Mouse (Mus musculus) monocyte, adult 2 months (primary cell): ENCODE measurements around the gene Gpld1.
A peak's percentile ranks its signal among the peaks of the same experiment; 100 is the strongest.

Experiments
- DNase-seq, 2 experiments: peaks; one replicate each; pipeline ENCODE4 v3.0.0; 2022; ENCODE audit warnings: low spot score in 2 of 2, low read depth in 1 of 2

The Gpld1 gene

GRCm38 (mm10) chr13:24942512-24943282 lies at the start of gene Gpld1:
TSS of gene Gpld1 (plus strand) at chr13:24943152.
- no peak for DNase-seq

GRCm38 (mm10) chr13:24893880-24894279 lies 49.1 kb upstream of the Gpld1 start:
- DNase-seq: no peak

GRCm38 (mm10) chr13:24901916-24902315 lies 41.0 kb upstream of the Gpld1 start:
- no peak for DNase-seq

- no peak for DNase-seq
Observed at GRCm38 (mm10) chr13:24903412-24903811, 39.5 kb upstream of the Gpld1 start.

GRCm38 (mm10) chr13:24905422-24905821 lies 37.5 kb upstream of the Gpld1 start:
- DNase-seq: no peak

- DNase-seq: no peak
Observed at GRCm38 (mm10) chr13:24906831-24907570, 36.0 kb upstream of the Gpld1 start.

GRCm38 (mm10) chr13:24909112-24909511 lies 33.8 kb upstream of the Gpld1 start:
- no peak for DNase-seq

GRCm38 (mm10) chr13:24913576-24913975 lies 29.4 kb upstream of the Gpld1 start:
- no peak for DNase-seq

GRCm38 (mm10) chr13:24914915-24915314 lies 28.0 kb upstream of the Gpld1 start:
- no peak for DNase-seq

- no peak for DNase-seq
Observed at GRCm38 (mm10) chr13:24915831-24916230, 27.1 kb upstream of the Gpld1 start.

- no peak for DNase-seq
Observed at GRCm38 (mm10) chr13:24920333-24920977, 22.5 kb upstream of the Gpld1 start.

GRCm38 (mm10) chr13:24921281-24921680 lies 21.7 kb upstream of the Gpld1 start:
- DNase-seq: no peak

- no peak for DNase-seq
Observed at GRCm38 (mm10) chr13:24923991-24924390, 19.0 kb upstream of the Gpld1 start.

GRCm38 (mm10) chr13:24930591-24930990 lies 12.4 kb upstream of the Gpld1 start:
- no peak for DNase-seq

- no peak for DNase-seq
Observed at GRCm38 (mm10) chr13:24933199-24933598, 9.8 kb upstream of the Gpld1 start.

GRCm38 (mm10) chr13:24936772-24937107 lies 6.2 kb upstream of the Gpld1 start:
- DNase-seq: no peak

GRCm38 (mm10) chr13:24937108-24937838 lies 5.7 kb upstream of the Gpld1 start, which contains the start of gene Aldh5a1:
TSS of gene Aldh5a1 (minus strand) at chr13:24937661.
- no peak for DNase-seq

GRCm38 (mm10) chr13:24937839-24938166 lies 5.1 kb upstream of the Gpld1 start:
- DNase-seq: no peak

- DNase-seq: peak in 1 of 2 experiments; percentile 26
Observed at GRCm38 (mm10) chr13:24938683-24939082, 4.3 kb upstream of the Gpld1 start.

- no peak for DNase-seq
Observed at GRCm38 (mm10) chr13:24939472-24939871, 3.5 kb upstream of the Gpld1 start.

- DNase-seq: no peak
Observed at GRCm38 (mm10) chr13:24943303-24943702, 351 bp downstream of the Gpld1 start.
